Mouse (Mus musculus): Measurements from ENCODE around the gene Pdcd5. TPM values are rescaled to one million over a fixed set of nuclear protein-coding genes. Genes with fewer than 3 reads are reported as not detected.

Pdcd5 gene
- polyA plus RNA-seq, 1 experiment from 2014 or later: 224 TPM

- Histone ChIP-seq H3K9ac (ENCODE audit: low read length) (no peak overlapping the region), H3K4me1 (replicated peaks; ENCODE audit: control insufficient read depth, insufficient read depth, low read length) (no peaks in the 10 kb centered on the region), H3K9me3 (ENCODE audit: control insufficient read depth, low read length) (no peaks in the 10 kb centered on the region), H3K36me3 (ENCODE audit: control insufficient read depth, insufficient read depth, low read length) (peaks cover 20% of the 10 kb centered on the region), H3K4me2 (ENCODE audit: low read depth, low read length) (no peak overlapping the region), H3K27ac (ENCODE audit: low read length) (no peak overlapping the region), H3K4me3 (ENCODE audit: low read length) (no peak overlapping the region), H3K27me3 (ENCODE audit: control insufficient read depth, insufficient read depth, low read depth, low read length) (no peaks in the 10 kb centered on the region)
- ATAC-seq (ENCODE audit: low read depth): no peak
- WGBS: 89% methylated on average over 10 of the region's 10 CpGs
These were observed 24.7 kb downstream of the Pdcd5 start for GRCm38 (mm10) chr7:35622626-35623025.

- no peak for ATAC-seq (ENCODE audit: low read depth)
- H3K9me3 ChIP-seq (ENCODE audit: control insufficient read depth, low read length): no peaks in the 10 kb centered on the region
- no peak overlapping the region for H3K9ac ChIP-seq (ENCODE audit: low read length)
- no peak overlapping the region for H3K4me3 ChIP-seq (ENCODE audit: low read length)
- H3K4me1 ChIP-seq (replicated peaks; ENCODE audit: control insufficient read depth, insufficient read depth, low read length): no peaks in the 10 kb centered on the region
- H3K4me2 ChIP-seq (ENCODE audit: low read depth, low read length): no peak overlapping the region
- H3K36me3 ChIP-seq (ENCODE audit: control insufficient read depth, insufficient read depth, low read length): peaks cover 13% of the 10 kb centered on the region
- no peaks in the 10 kb centered on the region for H3K27me3 ChIP-seq (ENCODE audit: control insufficient read depth, insufficient read depth, low read depth, low read length)
- 69% methylated on average over 4 of the region's 4 CpGs for WGBS
- no peak overlapping the region for H3K27ac ChIP-seq (ENCODE audit: low read length)
These were observed 29.8 kb downstream of the Pdcd5 start for GRCm38 (mm10) chr7:35617513-35617912.

GRCm38 (mm10) chr7:35609245-35609644 lies 38.1 kb downstream of the Pdcd5 start:
- no peaks in the 10 kb centered on the region for H3K27me3 ChIP-seq (ENCODE audit: control insufficient read depth, insufficient read depth, low read depth, low read length)
- no peak overlapping the region for H3K9ac ChIP-seq (ENCODE audit: low read length)
- WGBS: 91% methylated on average over 10 of the region's 10 CpGs
- ATAC-seq (ENCODE audit: low read depth): no peak
- H3K4me1 ChIP-seq (replicated peaks; ENCODE audit: control insufficient read depth, insufficient read depth, low read length): no peaks in the 10 kb centered on the region
- H3K4me3 ChIP-seq (ENCODE audit: low read length): no peak overlapping the region
- H3K4me2 ChIP-seq (ENCODE audit: low read depth, low read length): no peak overlapping the region
- H3K36me3 ChIP-seq (ENCODE audit: control insufficient read depth, insufficient read depth, low read length): peaks cover 39% of the 10 kb centered on the region
- no peak overlapping the region for H3K27ac ChIP-seq (ENCODE audit: low read length)
- no peaks in the 10 kb centered on the region for H3K9me3 ChIP-seq (ENCODE audit: control insufficient read depth, low read length)

GRCm38 (mm10) chr7:35606816-35607215 lies 40.5 kb downstream of the Pdcd5 start:
- H3K36me3 ChIP-seq (ENCODE audit: control insufficient read depth, insufficient read depth, low read length): peaks cover 49% of the 10 kb centered on the region
- ATAC-seq (ENCODE audit: low read depth): no peak
- H3K9me3 ChIP-seq (ENCODE audit: control insufficient read depth, low read length): no peaks in the 10 kb centered on the region
- WGBS: 91% methylated on average over 10 of the region's 10 CpGs
- no peaks in the 10 kb centered on the region for H3K27me3 ChIP-seq (ENCODE audit: control insufficient read depth, insufficient read depth, low read depth, low read length)
- no peak overlapping the region for H3K4me3 ChIP-seq (ENCODE audit: low read length)
- H3K27ac ChIP-seq (ENCODE audit: low read length): no peak overlapping the region
- H3K4me2 ChIP-seq (ENCODE audit: low read depth, low read length): no peak overlapping the region
- no peak overlapping the region for H3K9ac ChIP-seq (ENCODE audit: low read length)
- no peaks in the 10 kb centered on the region for H3K4me1 ChIP-seq (replicated peaks; ENCODE audit: control insufficient read depth, insufficient read depth, low read length)

GRCm38 (mm10) chr7:35602766-35603165 lies 44.6 kb downstream of the Pdcd5 start:
- H3K9me3 ChIP-seq (ENCODE audit: control insufficient read depth, low read length): no peaks in the 10 kb centered on the region
- WGBS: 95% methylated on average over 5 of the region's 5 CpGs
- no peaks in the 10 kb centered on the region for H3K27me3 ChIP-seq (ENCODE audit: control insufficient read depth, insufficient read depth, low read depth, low read length)
- H3K4me3 ChIP-seq (ENCODE audit: low read length): no peak overlapping the region
- H3K4me2 ChIP-seq (ENCODE audit: low read depth, low read length): no peak overlapping the region
- no peaks in the 10 kb centered on the region for H3K4me1 ChIP-seq (replicated peaks; ENCODE audit: control insufficient read depth, insufficient read depth, low read length)
- no peak overlapping the region for H3K9ac ChIP-seq (ENCODE audit: low read length)
- peaks cover 30% of the 10 kb centered on the region for H3K36me3 ChIP-seq (ENCODE audit: control insufficient read depth, insufficient read depth, low read length)
- no peak overlapping the region for H3K27ac ChIP-seq (ENCODE audit: low read length)
- ATAC-seq (ENCODE audit: low read depth): no peak

- 80% methylated on average over 6 of the region's 6 CpGs for WGBS
- peaks cover 24% of the 10 kb centered on the region for H3K36me3 ChIP-seq (ENCODE audit: control insufficient read depth, insufficient read depth, low read length)
- no peak for ATAC-seq (ENCODE audit: low read depth)
- H3K4me1 ChIP-seq (replicated peaks; ENCODE audit: control insufficient read depth, insufficient read depth, low read length): no peaks in the 10 kb centered on the region
- H3K4me2 ChIP-seq (ENCODE audit: low read depth, low read length): no peak overlapping the region
- no peak overlapping the region for H3K4me3 ChIP-seq (ENCODE audit: low read length)
- no peak overlapping the region for H3K27ac ChIP-seq (ENCODE audit: low read length)
- no peak overlapping the region for H3K9ac ChIP-seq (ENCODE audit: low read length)
- no peaks in the 10 kb centered on the region for H3K27me3 ChIP-seq (ENCODE audit: control insufficient read depth, insufficient read depth, low read depth, low read length)
- H3K9me3 ChIP-seq (ENCODE audit: control insufficient read depth, low read length): no peaks in the 10 kb centered on the region
These were observed 46.2 kb downstream of the Pdcd5 start for GRCm38 (mm10) chr7:35601106-35601505.

- WGBS: 92% methylated on average over 10 of the region's 10 CpGs
These were observed 47.3 kb downstream of the Pdcd5 start for GRCm38 (mm10) chr7:35600031-35600430.

GRCm38 (mm10) chr7:35599492-35599891 lies 47.8 kb downstream of the Pdcd5 start:
- WGBS: 87% methylated on average over 9 of the region's 9 CpGs
- ATAC-seq (ENCODE audit: low read depth): no peak

More at GRCm38 (mm10) chr7:35600031-35600430, 47.3 kb downstream of the Pdcd5 start:
- no peak for ATAC-seq (ENCODE audit: low read depth)
- Histone ChIP-seq H3K4me1 (replicated peaks; ENCODE audit: control insufficient read depth, insufficient read depth, low read length) (no peaks in the 10 kb centered on the region), H3K4me3 (ENCODE audit: low read length) (no peak overlapping the region), H3K27ac (ENCODE audit: low read length) (no peak overlapping the region), H3K36me3 (ENCODE audit: control insufficient read depth, insufficient read depth, low read length) (peaks cover 21% of the 10 kb centered on the region), H3K4me2 (ENCODE audit: low read depth, low read length) (no peak overlapping the region), H3K9ac (ENCODE audit: low read length) (no peak overlapping the region), H3K27me3 (ENCODE audit: control insufficient read depth, insufficient read depth, low read depth, low read length) (no peaks in the 10 kb centered on the region), H3K9me3 (ENCODE audit: control insufficient read depth, low read length) (no peaks in the 10 kb centered on the region)

GRCm38 (mm10) chr7:35594311-35594710 lies 53.0 kb downstream of the Pdcd5 start:
- H3K4me3 ChIP-seq (ENCODE audit: low read length): no peak overlapping the region
- no peaks in the 10 kb centered on the region for H3K9me3 ChIP-seq (ENCODE audit: control insufficient read depth, low read length)
- H3K4me1 ChIP-seq (replicated peaks; ENCODE audit: control insufficient read depth, insufficient read depth, low read length): no peaks in the 10 kb centered on the region
- no peak for ATAC-seq (ENCODE audit: low read depth)
- 87% methylated on average over 5 of the region's 5 CpGs for WGBS
- peaks cover 13% of the 10 kb centered on the region for H3K36me3 ChIP-seq (ENCODE audit: control insufficient read depth, insufficient read depth, low read length)
- no peak overlapping the region for H3K4me2 ChIP-seq (ENCODE audit: low read depth, low read length)
- H3K27me3 ChIP-seq (ENCODE audit: control insufficient read depth, insufficient read depth, low read depth, low read length): no peaks in the 10 kb centered on the region
- H3K9ac ChIP-seq (ENCODE audit: low read length): no peak overlapping the region
- H3K27ac ChIP-seq (ENCODE audit: low read length): no peak overlapping the region

More at GRCm38 (mm10) chr7:35599492-35599891, 47.8 kb downstream of the Pdcd5 start:
- Histone ChIP-seq H3K27me3 (ENCODE audit: control insufficient read depth, insufficient read depth, low read depth, low read length) (no peaks in the 10 kb centered on the region), H3K4me3 (ENCODE audit: low read length) (no peak overlapping the region), H3K4me2 (ENCODE audit: low read depth, low read length) (no peak overlapping the region), H3K9me3 (ENCODE audit: control insufficient read depth, low read length) (no peaks in the 10 kb centered on the region), H3K9ac (ENCODE audit: low read length) (no peak overlapping the region), H3K36me3 (ENCODE audit: control insufficient read depth, insufficient read depth, low read length) (peaks cover 21% of the 10 kb centered on the region), H3K4me1 (replicated peaks; ENCODE audit: control insufficient read depth, insufficient read depth, low read length) (no peaks in the 10 kb centered on the region), H3K27ac (ENCODE audit: low read length) (no peak overlapping the region)
